Mouse (Mus musculus) v-Abl transformed pro-B cells (cell line): ENCODE measurements around the gene Nos1ap.

ENCODE experiments used
- in situ Hi-C, 2 experiments: fragments of 400-800 bp; cut with MboI; formaldehyde crosslinking; loops; one replicate each; pipeline ENCODE4 v1.15.1; 2025; ENCODE audit not compliant: unreplicated experiment in 2 of 2

Gene Nos1ap

DNA sequence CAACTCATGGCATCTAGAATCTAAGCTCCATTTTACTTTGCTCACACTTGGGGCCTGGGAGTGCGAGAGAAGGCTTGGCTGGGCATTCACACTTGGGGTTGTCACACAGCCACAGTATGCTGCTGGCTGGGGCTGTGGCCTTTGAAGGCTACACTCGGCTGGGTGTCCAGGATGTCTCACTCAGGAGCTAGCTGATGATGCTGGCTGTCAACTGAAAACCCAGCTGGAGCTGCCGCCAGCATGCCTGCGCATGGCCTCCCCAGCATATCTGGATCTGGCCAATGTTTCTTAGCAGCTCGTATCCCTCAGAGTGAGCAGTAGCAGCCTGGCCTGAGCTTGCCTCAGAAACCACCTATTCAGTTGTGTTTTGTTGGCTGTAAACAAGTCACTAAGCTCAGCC, 158.3 kb downstream of the Nos1ap start:
- in situ Hi-C loops: no loop called here

GRCm38 (mm10) chr1:170430660-170431059, 159.0 kb downstream of the Nos1ap start:
- in situ Hi-C loops: no loop called here

- in situ Hi-C loops: no loop called here
Observed at GRCm38 (mm10) chr1:170429656-170430055, 160.0 kb downstream of the Nos1ap start.

GRCm38 (mm10) chr1:170428141-170428540, 161.5 kb downstream of the Nos1ap start:
- in situ Hi-C loops: no loop called here

DNA sequence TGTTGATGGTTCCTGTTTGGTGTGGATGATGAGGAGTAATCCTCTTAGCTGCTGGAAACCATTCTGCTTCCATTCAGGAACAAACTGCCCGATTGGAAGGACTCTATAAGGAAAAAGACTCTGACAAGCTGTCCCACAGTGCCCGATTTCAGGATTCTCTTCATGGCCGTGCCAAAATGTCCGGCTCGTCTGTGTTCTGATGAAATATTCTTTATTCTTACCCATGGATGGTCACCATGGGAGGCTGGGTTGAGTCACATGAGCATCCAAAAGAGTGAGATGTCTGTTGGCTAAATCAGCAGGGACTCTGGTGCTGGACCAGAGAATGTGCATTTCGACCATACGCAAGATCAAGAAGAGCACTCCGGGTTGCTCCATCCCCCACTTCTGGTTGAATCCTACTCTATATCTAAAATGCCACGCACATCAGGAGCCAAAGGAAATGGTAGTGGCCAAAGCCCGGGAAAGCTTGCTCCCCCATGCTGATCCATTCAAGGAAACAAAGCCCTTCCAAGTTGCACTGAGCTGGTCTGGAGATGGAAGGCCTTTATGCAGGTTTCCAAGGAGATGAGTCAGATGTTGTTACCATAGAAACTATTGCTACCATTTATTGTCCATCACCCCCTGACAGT, 165.3 kb downstream of the Nos1ap start:
- in situ Hi-C loops: no loop called here

- in situ Hi-C loops: no loop called here
Observed at GRCm38 (mm10) chr1:170423048-170423447, 166.6 kb downstream of the Nos1ap start.

- in situ Hi-C loops: no loop called here
Observed at GRCm38 (mm10) chr1:170422188-170422587, 167.5 kb downstream of the Nos1ap start.

GRCm38 (mm10) chr1:170419961-170420360, 169.7 kb downstream of the Nos1ap start:
- in situ Hi-C loops: no loop called here

GRCm38 (mm10) chr1:170418131-170418530, 171.5 kb downstream of the Nos1ap start:
- in situ Hi-C loops: no loop called here

- in situ Hi-C loops: no loop called here
Observed at GRCm38 (mm10) chr1:170416967-170417366, 172.7 kb downstream of the Nos1ap start.

DNA sequence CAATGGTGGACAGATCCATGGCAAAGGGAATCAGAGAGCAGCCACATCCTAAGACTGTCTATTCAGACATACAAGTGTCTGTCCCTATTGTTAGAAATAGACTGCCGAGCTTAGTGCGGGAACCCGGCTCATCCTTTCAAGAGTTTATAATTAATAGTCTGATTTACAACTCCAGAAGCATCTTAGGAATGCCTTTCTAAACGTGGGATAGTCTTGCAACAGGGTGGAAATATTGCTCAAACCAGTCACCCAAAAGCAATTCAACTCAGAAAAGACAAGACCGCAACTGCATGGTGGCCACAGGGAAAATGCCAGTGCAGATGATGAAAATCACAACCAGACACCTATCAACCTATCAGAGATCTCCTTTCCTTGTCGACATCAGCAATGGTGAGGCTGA, 173.5 kb downstream of the Nos1ap start:
- in situ Hi-C loops: no loop called here

GRCm38 (mm10) chr1:170415395-170415794, 174.3 kb downstream of the Nos1ap start:
- in situ Hi-C loops: no loop called here

- in situ Hi-C loops: no loop called here
Observed at GRCm38 (mm10) chr1:170410402-170411191, 179.1 kb downstream of the Nos1ap start.

GRCm38 (mm10) chr1:170409091-170409490, 180.6 kb downstream of the Nos1ap start:
- in situ Hi-C loops: no loop called here

GRCm38 (mm10) chr1:170406921-170407320, 182.7 kb downstream of the Nos1ap start:
- in situ Hi-C loops: no loop called here

DNA sequence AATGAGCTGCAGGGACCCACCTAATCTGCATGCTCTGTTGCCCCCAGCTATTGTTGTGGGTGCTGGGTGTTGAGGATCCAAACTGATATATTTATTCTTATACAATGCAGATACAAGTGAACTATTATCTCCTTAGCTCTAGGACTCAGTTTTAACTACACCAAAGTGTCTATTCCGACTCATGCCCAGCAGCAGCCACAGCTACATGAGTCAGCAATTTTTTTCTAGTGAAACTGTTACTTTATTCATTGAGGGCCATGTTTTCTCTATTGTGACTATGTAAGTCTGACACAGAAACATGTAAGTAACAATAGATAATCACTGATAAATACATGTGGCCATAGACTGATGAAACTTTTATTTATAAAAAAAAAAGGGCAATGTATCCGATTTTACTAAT, 184.5 kb downstream of the Nos1ap start:
- in situ Hi-C loops: no loop called here

- in situ Hi-C loops: no loop called here
Observed at GRCm38 (mm10) chr1:170402682-170403081, 187.0 kb downstream of the Nos1ap start.

- in situ Hi-C loops: no loop called here
Observed at GRCm38 (mm10) chr1:170398866-170399265, 190.8 kb downstream of the Nos1ap start.

DNA sequence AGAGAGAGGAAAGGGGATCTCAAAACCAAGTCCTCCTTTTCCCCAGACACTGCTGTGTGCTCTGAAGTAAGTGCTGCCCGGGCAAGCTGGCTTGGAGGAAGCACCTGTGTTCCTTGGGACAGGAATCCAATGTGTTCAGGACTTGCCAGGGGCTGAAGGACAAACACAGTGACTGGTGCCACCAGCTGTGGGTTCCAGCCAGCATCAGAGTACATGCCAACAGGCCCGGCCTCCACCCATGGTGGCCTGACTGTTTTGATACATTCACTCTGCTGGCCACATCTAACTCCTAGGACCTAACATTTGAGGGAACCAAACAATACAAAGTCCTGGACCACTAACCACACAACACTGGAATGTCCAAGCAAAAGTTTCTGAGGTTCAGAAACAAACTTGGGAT, 194.6 kb downstream of the Nos1ap start:
- in situ Hi-C loops: no loop called here

DNA sequence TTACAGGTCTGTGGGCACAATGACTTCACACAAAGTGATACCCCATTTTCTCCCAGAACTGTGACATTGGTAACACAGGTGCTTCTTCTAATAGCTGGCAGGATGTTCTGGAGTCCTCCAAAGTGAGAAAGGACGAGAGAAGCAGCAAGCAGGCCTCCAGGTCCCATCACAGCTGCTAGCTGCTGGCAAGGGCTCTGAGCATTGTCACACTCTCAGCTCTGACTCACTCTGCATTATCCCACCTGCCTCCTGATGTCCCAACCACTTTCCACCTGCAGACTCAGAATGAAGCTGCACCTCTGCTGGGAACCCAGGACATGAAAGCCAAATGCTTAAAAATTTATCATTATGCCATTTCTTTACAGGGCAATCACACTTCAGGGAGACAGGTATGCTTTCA, 195.0 kb downstream of the Nos1ap start:
- in situ Hi-C loops: no loop called here

DNA sequence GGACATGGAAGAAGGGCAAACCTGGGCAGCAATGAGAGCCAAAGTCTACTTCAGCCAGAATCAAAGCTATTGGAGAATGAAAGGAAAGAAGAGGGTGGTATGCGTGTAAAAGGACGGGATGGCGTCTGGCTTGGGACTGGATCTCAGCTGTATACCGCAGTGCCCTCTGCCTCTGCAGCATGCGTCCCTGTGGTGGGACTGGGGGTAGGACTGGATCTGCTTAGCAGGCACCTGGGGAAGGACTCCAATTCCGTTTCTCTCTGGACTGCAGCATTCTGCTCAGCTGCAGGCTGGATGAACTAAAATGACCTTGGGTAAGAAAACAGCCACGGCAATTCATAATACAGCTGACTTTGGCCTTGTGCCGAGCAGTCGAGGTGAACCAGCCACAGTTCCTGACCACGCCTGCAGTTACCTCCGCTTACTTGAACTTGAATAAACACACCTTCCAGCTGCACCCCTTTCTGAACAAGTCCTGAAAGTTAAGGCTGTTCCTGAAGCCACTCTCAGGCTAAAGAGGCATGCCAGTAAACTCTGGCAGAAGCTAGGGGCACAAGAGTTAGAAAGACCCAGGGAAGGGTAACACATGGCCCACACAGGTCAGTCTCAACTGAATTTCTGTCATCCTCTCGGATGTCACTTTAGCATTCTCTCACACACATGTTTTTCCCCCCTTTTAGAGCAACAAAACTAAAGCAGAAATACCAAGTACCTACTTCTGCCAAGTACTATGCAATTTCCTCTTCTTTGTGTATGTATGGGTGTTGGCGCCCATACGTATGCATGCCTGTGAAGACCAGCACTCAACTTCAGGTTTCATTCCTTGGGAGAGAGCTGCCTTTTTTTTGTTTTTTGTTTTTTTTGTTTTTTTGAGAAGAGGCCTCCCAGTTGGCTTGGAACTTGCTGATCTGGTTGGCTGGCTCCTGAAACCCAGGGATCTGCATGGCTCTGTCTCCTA, 196.6 kb downstream of the Nos1ap start:
- in situ Hi-C loops: no loop called here
